Mouse (Mus musculus) forebrain, postnatal 0 days (tissue): ENCODE data around the gene Ccdc146. TPM values are rescaled to one million over a fixed set of nuclear protein-coding genes. Genes with fewer than 3 reads are reported as not detected.

Source experiments
- ATAC-seq: fragments of 200-750 bp; cut with Nextera tagmentation; 2 replicates; pipeline ENCODE4 v1.8.0; 2017; ENCODE audit warnings: mild to moderate bottlenecking, moderate library complexity
- DNase-seq: peaks from one replicate; pipeline ENCODE4 v3.0.0-alpha.2; 2015
- H3K27ac ChIP-seq: fragments of 300-500 bp; sonication (generic); 2 replicates; pipeline ENCODE4 v1.5.1; 2014; ENCODE audit warnings: low read depth, mild to moderate bottlenecking, antibody characterized with exemption, low read length, moderate library complexity, mixed read lengths
- H3K27me3 ChIP-seq: fragments of 300-500 bp; sonication (generic); 2 replicates; pipeline ENCODE4 v1.6.1; 2014; ENCODE audit warnings: mild to moderate bottlenecking, low read length, mixed read lengths; ENCODE audit not compliant: insufficient read depth
- H3K36me3 ChIP-seq: fragments of 300-500 bp; sonication (generic); 2 replicates; pipeline ENCODE4 v1.6.1; 2014; ENCODE audit warnings: mild to moderate bottlenecking, moderate library complexity; ENCODE audit not compliant: insufficient read depth
- H3K4me1 ChIP-seq: fragments of 300-500 bp; sonication (generic); 2 replicates; pipeline ENCODE4 v1.6.1; 2014; ENCODE audit warnings: antibody characterized with exemption; ENCODE audit not compliant: insufficient read depth
- H3K4me2 ChIP-seq: fragments of 300-500 bp; sonication (generic); 2 replicates; pipeline ENCODE4 v1.6.1; 2014; ENCODE audit warnings: low read depth, mild to moderate bottlenecking, moderate library complexity
- H3K4me3 ChIP-seq: fragments of 300-500 bp; sonication (generic); 2 replicates; pipeline ENCODE4 v1.5.1; 2014; ENCODE audit warnings: low read depth, low read length, mixed read lengths
- H3K9ac ChIP-seq: fragments of 300-500 bp; sonication (generic); 2 replicates; pipeline ENCODE4 v1.6.1; 2014; ENCODE audit warnings: mild to moderate bottlenecking
- H3K9me3 ChIP-seq: fragments of 300-500 bp; sonication (generic); 2 replicates; pipeline ENCODE4 v1.6.1; 2016; ENCODE audit warnings: low read length
- CTCF ChIP-seq: sonication (generic); IDR thresholded peaks from 2 replicates; pipeline ENCODE4 v1.5.1; 2016; ENCODE audit warnings: antibody characterized with exemption, control low read depth, low read depth
- WGBS: fragments of 180-500 bp; shearing (Covaris S2); extraction: QIAGEN DNeasy Blood & Tissue Kit; methylation state at CpG from one replicate; pipeline ENCODE4 v1.1.7; 2014; 5-methylcytosine and 5-hydroxymethylcytosine counted together
- polyA plus RNA-seq: library from polyadenylated mRNA; unstranded; fragments of >200 nt; fragmentation: Nextera tagmentation; extraction: Ambion mirVana; gene quantifications from 2 replicates; pipeline ENCODE4 v1.2.1, GENCODE M21; 2015
- total RNA-seq: library from RNA; depleted of rRNA; stranded (reverse); fragments of >200 nt; gene quantifications from 2 replicates; pipeline ENCODE4 v1.2.3, GENCODE M21; 2014; rRNA removed

The Ccdc146 gene
- total RNA-seq (0.77 and 1.1 TPM in 2 replicates), polyA plus RNA-seq (0.62 and 1.7 TPM in 2 replicates)

DNA sequence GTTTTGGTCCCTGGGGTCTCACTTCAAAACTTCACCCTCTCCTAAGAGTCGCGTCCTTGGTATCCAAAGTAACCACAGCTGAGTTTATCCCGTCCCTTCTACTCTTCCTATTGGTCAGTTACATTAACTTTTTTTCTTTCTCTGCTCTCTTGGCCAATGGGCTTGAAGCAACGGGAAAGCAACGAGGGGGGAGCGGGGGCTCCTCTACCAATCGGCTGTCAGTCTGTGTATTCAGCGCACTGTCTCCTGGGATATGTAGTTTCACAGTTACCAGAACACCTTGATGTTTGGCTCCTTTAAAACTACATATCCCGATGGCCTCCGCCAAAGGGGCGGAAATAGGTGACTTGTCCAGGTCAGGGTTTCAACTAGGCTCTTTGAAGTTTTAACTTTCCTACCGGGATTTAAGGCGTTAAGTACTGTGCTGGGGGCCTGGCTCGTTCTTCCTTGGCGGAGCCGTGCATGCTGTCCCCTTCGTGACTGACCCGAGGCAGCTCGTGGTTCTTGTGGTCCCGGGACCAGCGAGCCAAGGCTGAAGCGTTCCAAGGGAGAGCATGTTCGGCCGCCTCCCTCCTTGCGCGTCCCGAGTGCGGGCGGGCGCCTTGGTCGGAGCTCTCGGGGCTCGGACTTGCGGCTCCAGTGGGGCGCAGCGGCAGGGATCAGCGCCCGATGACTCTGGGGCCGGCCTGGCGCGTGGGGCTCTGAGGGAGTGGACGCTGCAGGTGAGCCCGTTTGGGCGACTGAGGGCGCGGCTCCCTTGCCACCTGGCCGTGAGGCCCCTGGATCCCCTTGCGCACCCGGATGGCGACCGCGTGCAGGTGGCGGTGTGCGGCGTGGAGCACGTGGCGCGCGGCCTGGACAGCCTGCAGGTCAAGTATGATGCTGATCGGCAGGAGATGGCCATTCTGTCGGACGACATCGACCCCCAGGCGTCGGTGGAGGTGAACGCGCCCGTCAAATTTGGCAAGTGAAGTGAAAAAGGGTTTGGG, at the start of gene Ccdc146, which contains the start of gene Fam185a:
TSS of gene Ccdc146 (minus strand) at position 64 of the 989 bp plus-strand sequence.
TSS of gene Fam185a (plus strand) at position 345 of the 989 bp plus-strand sequence.
- Histone ChIP-seq H3K4me2 (peak within 1 kb of the TSS; percentile 89), H3K27me3 (no peaks in the 10 kb centered on the region), H3K36me3 (no peaks in the 10 kb centered on the region), H3K4me3 (peak within 1 kb of the TSS; percentile 94), H3K9ac (peak within 1 kb of the TSS; percentile 59), H3K9me3 (no peaks in the 10 kb centered on the region), H3K27ac (no peak within 1 kb of the TSS), H3K4me1 (0 out of 2 replicates have a peak, but pooled peaks cover 3% of the 10 kb centered on the region)
- peak; percentile 96 for DNase-seq
- under 1% methylated on average over 68 of the region's 68 CpGs for WGBS
- peak; percentile 100 for ATAC-seq
- TF ChIP-seq CTCF, result no peak

DNA sequence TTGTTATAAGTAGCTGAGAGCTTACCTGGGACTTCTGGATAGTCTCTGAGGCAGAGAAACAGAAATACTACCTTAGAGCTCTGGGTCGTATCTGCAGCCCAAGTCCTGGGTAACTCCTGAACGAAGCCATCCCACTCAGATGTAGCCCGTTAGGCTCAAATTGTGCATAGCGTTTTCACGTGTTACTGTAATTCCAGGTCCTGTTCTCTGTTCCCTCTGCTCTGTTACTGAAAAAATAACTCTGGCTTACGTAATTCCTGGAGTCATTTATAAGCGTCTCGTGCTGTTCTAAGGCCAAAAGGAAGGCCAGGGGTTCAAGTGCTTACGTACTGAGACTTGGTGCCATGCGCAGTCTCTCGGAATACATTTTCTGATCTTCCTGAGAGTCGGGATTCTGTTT, 43.6 kb upstream of the Ccdc146 start:
- ATAC-seq (no peak), DNase-seq (no peak)
- no peaks in the 10 kb centered on the region for H3K27me3 ChIP-seq
- no peaks in the 10 kb centered on the region for H3K9me3 ChIP-seq
- no peak overlapping the region for H3K9ac ChIP-seq
- H3K4me2 ChIP-seq, result no peak overlapping the region
- TF ChIP-seq CTCF, result no peak
- 94% methylated on average over 12 of the region's 12 CpGs for WGBS
- no peak overlapping the region for H3K4me3 ChIP-seq
- H3K4me1 ChIP-seq, result no peaks in the 10 kb centered on the region
- no peak overlapping the region for H3K27ac ChIP-seq
- H3K36me3 ChIP-seq, result no peaks in the 10 kb centered on the region

DNA sequence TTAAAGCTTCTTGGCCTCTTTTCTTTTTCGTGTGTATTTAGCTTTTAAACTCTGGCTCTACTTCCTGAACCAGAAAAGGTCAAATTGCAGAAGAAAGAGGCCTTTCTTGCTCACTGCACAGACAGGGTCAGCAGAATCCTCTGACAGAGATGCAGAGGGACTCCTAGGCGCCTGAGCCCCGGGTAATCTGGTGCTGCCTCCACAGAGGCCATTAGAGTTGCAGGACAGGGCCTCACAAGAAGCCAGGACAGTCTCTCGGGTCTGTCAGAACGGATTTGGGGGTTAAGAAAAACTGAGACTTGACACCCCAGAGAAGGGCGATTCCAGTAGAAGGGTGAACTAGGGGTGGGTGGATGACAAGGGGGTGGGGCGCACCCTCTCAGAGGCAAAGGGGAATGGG, 42.9 kb upstream of the Ccdc146 start:
- TF ChIP-seq CTCF, result no peak
- H3K36me3 ChIP-seq, result no peaks in the 10 kb centered on the region
- ATAC-seq, result no peak

DNA sequence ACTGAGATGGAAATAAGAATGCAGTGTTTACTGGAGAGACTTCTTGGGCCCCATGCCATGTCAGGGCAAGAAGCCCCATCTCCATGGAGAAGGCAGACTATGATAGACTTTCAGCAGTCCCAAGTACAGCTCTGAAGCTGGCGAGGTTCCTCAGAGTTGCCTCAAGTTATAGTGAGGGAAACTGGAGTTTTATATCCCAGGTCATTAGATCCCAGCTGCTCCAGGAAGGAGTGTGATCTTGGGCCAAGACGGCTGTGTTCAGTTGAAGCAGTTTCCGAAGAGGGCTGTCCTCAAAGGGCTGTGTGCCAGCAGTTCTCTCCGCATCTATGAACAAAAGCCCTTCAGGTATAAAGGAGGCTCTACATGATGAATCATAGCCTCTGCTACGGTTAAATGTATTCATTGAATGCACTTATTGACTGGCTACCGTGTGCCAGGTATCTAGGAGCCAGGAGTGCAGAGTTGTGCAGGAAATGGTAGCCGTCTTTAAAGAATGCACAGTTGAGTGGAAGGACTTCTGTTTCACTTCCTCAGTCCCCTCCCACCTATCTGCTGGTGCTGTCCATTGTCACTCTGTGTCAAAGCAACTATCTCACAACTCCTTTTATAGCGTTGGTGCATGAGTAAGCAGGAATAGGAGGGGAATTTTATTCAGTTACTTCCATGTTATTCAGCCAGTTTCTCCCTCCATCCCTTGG, 16.5 kb upstream of the Ccdc146 start:
- H3K4me3 ChIP-seq, result no peak overlapping the region
- no peaks in the 10 kb centered on the region for H3K9me3 ChIP-seq
- peak; percentile 47 for ATAC-seq
- no peaks in the 10 kb centered on the region for H3K27me3 ChIP-seq
- no peak overlapping the region for H3K27ac ChIP-seq
- H3K4me1 ChIP-seq, result no peaks in the 10 kb centered on the region
- TF ChIP-seq CTCF, result no peak
- 34% methylated on average over 8 of the region's 8 CpGs for WGBS
- H3K9ac ChIP-seq, result no peak overlapping the region
- H3K4me2 ChIP-seq, result no peak overlapping the region
- peak; percentile 24 for DNase-seq
- no peaks in the 10 kb centered on the region for H3K36me3 ChIP-seq

More for the DNA sequence above, 42.9 kb upstream of the Ccdc146 start:
- Histone ChIP-seq H3K4me2 (no peak overlapping the region), H3K9me3 (no peaks in the 10 kb centered on the region), H3K9ac (no peak overlapping the region), H3K27me3 (no peaks in the 10 kb centered on the region), H3K27ac (no peak overlapping the region), H3K4me1 (no peaks in the 10 kb centered on the region), H3K4me3 (no peak overlapping the region)
- 80% methylated on average over 7 of the region's 7 CpGs for WGBS
- no peak for DNase-seq

DNA sequence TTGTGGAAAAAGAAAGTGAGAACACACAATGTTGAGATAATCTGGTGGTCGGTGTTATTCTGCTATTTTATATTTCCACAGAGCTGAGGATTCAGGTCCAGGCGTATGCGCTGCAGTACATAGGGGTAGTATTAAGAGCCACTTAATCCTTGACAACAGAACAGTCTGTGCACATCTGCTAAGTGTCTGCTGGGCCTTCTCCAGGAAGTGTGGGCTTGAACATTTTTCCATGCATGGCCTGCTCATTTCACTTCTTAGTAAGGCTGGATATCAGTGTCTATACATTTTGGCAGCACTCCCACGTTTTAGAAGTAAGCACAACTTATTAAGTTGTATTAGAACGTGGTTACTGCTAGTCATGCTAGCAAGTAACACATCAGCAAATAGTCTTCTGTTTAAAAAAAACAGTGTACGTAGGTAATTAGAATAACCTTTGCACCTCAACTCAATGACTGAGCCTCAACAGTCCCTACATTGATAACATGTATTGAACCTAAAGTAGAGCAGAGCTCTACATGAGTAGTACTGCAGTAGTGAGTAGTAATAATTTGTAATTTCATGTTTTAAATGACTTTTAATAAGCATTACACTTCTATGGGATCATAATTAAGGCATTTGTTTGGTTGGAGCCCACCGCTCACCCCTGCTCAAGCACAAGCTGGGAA, 15.1 kb upstream of the Ccdc146 start:
- H3K4me2 ChIP-seq, result no peak overlapping the region
- 87% methylated on average over 7 of the region's 7 CpGs for WGBS
- no peaks in the 10 kb centered on the region for H3K27me3 ChIP-seq
- H3K4me3 ChIP-seq, result no peak overlapping the region
- no peak overlapping the region for H3K27ac ChIP-seq
- H3K9ac ChIP-seq, result no peak overlapping the region
- no peak for TF ChIP-seq CTCF
- H3K9me3 ChIP-seq, result no peaks in the 10 kb centered on the region
- no peaks in the 10 kb centered on the region for H3K4me1 ChIP-seq
- DNase-seq (no peak), ATAC-seq (no peak)
- H3K36me3 ChIP-seq, result no peaks in the 10 kb centered on the region

DNA sequence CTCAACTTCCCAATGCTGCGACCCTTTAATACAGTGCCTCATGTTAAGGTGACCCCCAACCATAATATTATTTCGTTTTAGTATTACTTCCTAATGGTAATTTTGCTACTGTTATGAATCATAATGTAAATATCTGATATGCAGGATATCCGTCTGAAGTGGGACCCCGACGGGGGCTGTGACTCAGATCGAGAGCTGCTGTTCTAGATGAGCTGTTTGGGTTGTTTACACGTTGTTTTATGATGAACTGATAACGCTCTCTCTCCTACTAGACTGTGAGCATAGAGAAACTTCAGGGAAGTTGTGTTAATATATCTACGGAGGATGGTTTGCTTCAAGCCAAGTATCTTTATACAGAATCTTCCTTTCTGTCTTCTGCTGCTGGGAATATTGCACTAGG, 14.0 kb upstream of the Ccdc146 start:
- WGBS, result 92% methylated on average over 9 of the region's 9 CpGs
- Histone ChIP-seq H3K4me2 (no peak overlapping the region), H3K27me3 (no peaks in the 10 kb centered on the region), H3K36me3 (no peaks in the 10 kb centered on the region), H3K27ac (no peak overlapping the region), H3K4me3 (no peak overlapping the region), H3K9me3 (no peaks in the 10 kb centered on the region), H3K4me1 (no peaks in the 10 kb centered on the region), H3K9ac (no peak overlapping the region)
- ATAC-seq (no peak), DNase-seq (no peak)
- no peak for TF ChIP-seq CTCF
